Mouse (Mus musculus): ENCODE measurements around the gene Dis3l2. TPM values are rescaled to one million over a fixed set of nuclear protein-coding genes. Genes with fewer than 3 reads are reported as not detected.

Gene Dis3l2
- polyA plus RNA-seq, 1 experiment from 2014 or later, result 35.7 TPM

GRCm38 (mm10) chr1:87086196-87086595 is 382.6 kb downstream of the Dis3l2 start:
- Histone ChIP-seq H3K9me3 (no peaks in the 10 kb centered on the region), H3K4me1 (replicated peaks) (no peaks in the 10 kb centered on the region), H3K4me3 (no peak overlapping the region), H3K36me3 (no peaks in the 10 kb centered on the region), H3K27me3 (ENCODE audit: insufficient read depth, poor library complexity, severe bottlenecking) (no peaks in the 10 kb centered on the region), H3K27ac (no peak overlapping the region)
- no peak for DNase-seq (ENCODE audit: low spot score)
- 66% methylated on average over 4 of the region's 4 CpGs for WGBS

GRCm38 (mm10) chr1:87086964-87087363 is 383.4 kb downstream of the Dis3l2 start:
- DNase-seq (ENCODE audit: low spot score), result no peak
- Histone ChIP-seq H3K4me1 (replicated peaks) (no peaks in the 10 kb centered on the region), H3K9me3 (no peaks in the 10 kb centered on the region), H3K36me3 (no peaks in the 10 kb centered on the region), H3K27me3 (ENCODE audit: insufficient read depth, poor library complexity, severe bottlenecking) (no peaks in the 10 kb centered on the region), H3K27ac (no peak overlapping the region), H3K4me3 (no peak overlapping the region)
- WGBS, result 74% methylated on average over 17 of the region's 17 CpGs

DNA sequence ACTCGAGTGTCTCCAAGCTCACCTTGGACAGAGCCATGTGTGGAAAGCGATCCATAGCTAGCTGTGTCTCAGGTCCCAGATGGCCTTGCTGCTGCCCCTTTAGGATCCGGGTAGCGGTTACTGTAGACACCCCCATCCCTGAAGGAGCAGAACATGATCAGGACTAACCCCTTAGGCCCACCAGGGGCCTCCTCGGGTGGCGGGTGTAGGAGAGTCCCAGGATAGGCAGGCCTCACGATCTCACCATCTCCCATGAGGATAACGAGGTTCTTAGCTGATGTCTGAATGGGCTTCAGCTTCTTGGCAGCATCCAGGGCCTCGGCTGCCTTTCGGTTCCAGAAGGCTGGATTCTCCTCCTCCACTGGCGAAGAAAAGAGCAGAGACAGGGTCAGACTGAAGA is 385.6 kb downstream of the Dis3l2 start:
- H3K4me1 ChIP-seq (replicated peaks), result no peaks in the 10 kb centered on the region

GRCm38 (mm10) chr1:87089828-87090227 is 386.2 kb downstream of the Dis3l2 start, which contains the start of gene Alppl2:
TSS of gene Alppl2 (minus strand) at chr1:87089928.
- no peaks in the 10 kb centered on the region for H3K36me3 ChIP-seq
- no peaks in the 10 kb centered on the region for H3K27me3 ChIP-seq (ENCODE audit: insufficient read depth, poor library complexity, severe bottlenecking)
- no peak for DNase-seq (ENCODE audit: low spot score)
- H3K27ac ChIP-seq, result no peak within 1 kb of the TSS
- no peaks in the 10 kb centered on the region for H3K4me1 ChIP-seq (replicated peaks)
- WGBS, result 87% methylated on average over 4 of the region's 4 CpGs
- no peaks in the 10 kb centered on the region for H3K9me3 ChIP-seq
- no peak within 1 kb of the TSS for H3K4me3 ChIP-seq

More for the DNA sequence above, 385.6 kb downstream of the Dis3l2 start:
- DNase-seq (ENCODE audit: low spot score), result no peak
- no peaks in the 10 kb centered on the region for H3K27me3 ChIP-seq (ENCODE audit: insufficient read depth, poor library complexity, severe bottlenecking)
- no peaks in the 10 kb centered on the region for H3K36me3 ChIP-seq
- no peak overlapping the region for H3K27ac ChIP-seq
- H3K9me3 ChIP-seq, result no peaks in the 10 kb centered on the region
- 91% methylated on average over 11 of the region's 11 CpGs for WGBS
- no peak overlapping the region for H3K4me3 ChIP-seq

DNA sequence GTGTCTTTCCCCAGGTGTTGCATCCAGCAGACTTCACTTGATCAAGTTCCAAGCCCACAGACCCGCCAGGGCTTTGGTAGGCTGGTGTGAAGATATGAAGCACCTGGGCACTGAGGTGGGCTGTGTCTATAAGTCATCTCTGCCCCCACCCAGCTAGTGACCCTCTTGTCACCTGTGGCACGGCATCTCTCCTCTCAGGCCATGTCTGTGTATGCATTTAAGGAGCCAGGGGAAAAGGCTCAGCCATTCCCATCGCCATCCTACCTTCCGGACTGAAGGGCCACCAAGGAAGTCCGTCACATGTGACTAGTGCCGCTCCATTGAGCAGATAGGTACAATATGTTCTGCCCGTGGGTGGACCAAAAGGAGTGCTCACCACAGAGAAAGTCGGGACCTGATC is 392.0 kb downstream of the Dis3l2 start:
- Histone ChIP-seq H3K27me3 (ENCODE audit: insufficient read depth, poor library complexity, severe bottlenecking) (peaks cover 40% of the 10 kb centered on the region), H3K9me3 (no peaks in the 10 kb centered on the region), H3K4me3 (no peak overlapping the region), H3K4me1 (replicated peaks) (peaks cover 10% of the 10 kb centered on the region; the same call in 1 of the 2 replicates), H3K27ac (no peak overlapping the region), H3K36me3 (no peaks in the 10 kb centered on the region)
- DNase-seq (ENCODE audit: low spot score), result no peak
- 84% methylated on average over 8 of the region's 8 CpGs for WGBS

- H3K4me3 ChIP-seq, result peak overlapping the region; percentile 26; the same call in 1 of the 2 replicates
- H3K36me3 ChIP-seq, result no peaks in the 10 kb centered on the region
- H3K4me1 ChIP-seq (replicated peaks), result peaks cover 10% of the 10 kb centered on the region; the same call in 1 of the 2 replicates
- no peaks in the 10 kb centered on the region for H3K9me3 ChIP-seq
- DNase-seq (ENCODE audit: low spot score), result peak; percentile 78
- 13% methylated on average over 30 of the region's 30 CpGs for WGBS
- peak overlapping the region; percentile 46; the same call in 1 of the 2 replicates for H3K27ac ChIP-seq
- peaks cover 40% of the 10 kb centered on the region for H3K27me3 ChIP-seq (ENCODE audit: insufficient read depth, poor library complexity, severe bottlenecking)
Observed at GRCm38 (mm10) chr1:87098358-87098975, 394.9 kb downstream of the Dis3l2 start.

Other genes with a start within 250 kb of the Dis3l2 start
- gene Ptma, start 177.1 kb upstream of the Dis3l2 start, polyA plus RNA-seq (2016; fragmentation: Nextera tagmentation; extraction: Ambion mirVana), result 2,611 and 3,050 TPM in 2 replicates
- gene Pde6d, start 121.2 kb upstream of the Dis3l2 start, polyA plus RNA-seq (2016; fragmentation: Nextera tagmentation; extraction: Ambion mirVana), result 75.1 and 87.1 TPM in 2 replicates
- 76.2 and 82.4 TPM in 2 replicates for gene Cops7b, start 120.9 kb upstream of the Dis3l2 start, polyA plus RNA-seq (2016; fragmentation: Nextera tagmentation; extraction: Ambion mirVana)
- gene Nppc, start 33.2 kb upstream of the Dis3l2 start, polyA plus RNA-seq (2016; fragmentation: Nextera tagmentation; extraction: Ambion mirVana), result 12.9 and 19.8 TPM in 2 replicates